Mouse (Mus musculus) layer of hippocampus, adult 9-10 months (tissue): ENCODE measurements around the gene Smim14.

Source experiments
- DNase-seq: peaks from one replicate; pipeline ENCODE4 v3.0.0; 2022; ENCODE audit warnings: low spot score

Smim14 gene

GRCm38 (mm10) chr5:65401251-65401994 lies 135.6 kb downstream of the Smim14 start:
- DNase-seq: peak; percentile 84
